Mouse (Mus musculus) ES-Bruce4 (cell line): ENCODE results near the gene Ak8. TPM values are rescaled to one million over a fixed set of nuclear protein-coding genes. Genes with fewer than 3 reads are reported as not detected.

ENCODE experiments used
- H3K27ac ChIP-seq: 2 replicates; pipeline ENCODE4 v1.5.1; 2012; ENCODE audit warnings: low read length, inconsistent platforms; ENCODE audit not compliant: insufficient read depth
- H3K27me3 ChIP-seq: 2 replicates; pipeline ENCODE4 v1.6.1; 2012; ENCODE audit warnings: mild to moderate bottlenecking, low read length, inconsistent platforms; ENCODE audit not compliant: control insufficient read depth, poor library complexity, insufficient read depth, severe bottlenecking
- H3K36me3 ChIP-seq: 2 replicates; pipeline ENCODE4 v1.6.1; 2012; ENCODE audit warnings: inconsistent platforms, mild to moderate bottlenecking, low read length, moderate library complexity; ENCODE audit not compliant: control insufficient read depth, poor library complexity, insufficient read depth, severe bottlenecking
- H3K4me1 ChIP-seq: one replicate; pipeline ENCODE4 v1.8.1; 2011; ENCODE audit warnings: low read length; ENCODE audit not compliant: control insufficient read depth, insufficient read depth
- H3K4me3 ChIP-seq: 2 replicates; pipeline ENCODE4 v1.5.1; 2011; ENCODE audit warnings: low read depth, mild to moderate bottlenecking, low read length
- H3K9ac ChIP-seq: 2 replicates; pipeline ENCODE4 v1.6.1; 2012; ENCODE audit warnings: low read depth, mild to moderate bottlenecking, inconsistent platforms; ENCODE audit not compliant: poor library complexity, severe bottlenecking
- H3K9me3 ChIP-seq: replicated peaks from 2 replicates; pipeline ENCODE4 v1.6.1; 2012; ENCODE audit warnings: mild to moderate bottlenecking, low read length, inconsistent platforms; ENCODE audit not compliant: control insufficient read depth, poor library complexity, insufficient read depth, severe bottlenecking
- CTCF ChIP-seq: IDR thresholded peaks from one replicate; pipeline ENCODE4 v1.8.1; 2011; ENCODE audit warnings: low read depth, low read length
- EP300 ChIP-seq: IDR thresholded peaks from 2 replicates; pipeline ENCODE4 v1.6.1; 2011; ENCODE audit warnings: low read depth, low read length; ENCODE audit not compliant: insufficient read depth
- POLR2A ChIP-seq: IDR thresholded peaks from one replicate; pipeline ENCODE4 v1.8.1; 2011; ENCODE audit warnings: low read length; ENCODE audit not compliant: insufficient read depth
- polyA plus RNA-seq: library from polyadenylated mRNA; stranded (reverse); fragments of >200 nt; gene quantifications from 2 replicates; pipeline ENCODE4 v1.2.4, GENCODE M21; 2011; ENCODE audit warnings: low read depth; ENCODE audit not compliant: missing spikeins, insufficient read depth, insufficient read length

The Ak8 gene
- polyA plus RNA-seq, 1 experiment: 3.3 TPM

DNA sequence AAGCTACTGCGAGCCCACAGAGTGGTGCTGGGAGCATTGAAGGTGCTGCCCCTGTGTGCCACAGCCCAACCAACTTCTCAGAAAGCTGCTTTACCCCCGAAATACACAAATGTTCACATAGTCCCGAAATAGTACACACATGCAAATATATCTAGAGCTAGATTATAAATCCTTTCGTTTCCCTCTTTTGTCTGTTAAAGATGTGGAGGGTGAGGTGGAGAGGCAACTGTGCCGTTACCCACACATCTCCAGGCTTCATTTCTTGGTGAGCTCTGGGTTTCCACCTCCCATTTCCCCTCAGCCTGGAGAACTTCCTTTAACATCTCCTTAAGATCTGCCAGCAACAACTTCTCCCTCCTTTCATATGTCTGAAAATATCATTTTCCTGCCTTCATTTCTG, 40.2 kb downstream of the Ak8 start:
- no peak overlapping the region for H3K27ac ChIP-seq
- no peaks in the 10 kb centered on the region for H3K36me3 ChIP-seq
- H3K4me1 ChIP-seq: no peaks in the 10 kb centered on the region
- no peaks in the 10 kb centered on the region for H3K9me3 ChIP-seq
- H3K9ac ChIP-seq: no peak overlapping the region
- no peak overlapping the region for H3K4me3 ChIP-seq
- TF ChIP-seq EP300 (no peak), POLR2A (no peak), CTCF (no peak)
- no peaks in the 10 kb centered on the region for H3K27me3 ChIP-seq

- TF ChIP-seq POLR2A: no peak
- Histone ChIP-seq H3K4me1 (no peaks in the 10 kb centered on the region), H3K4me3 (no peak overlapping the region), H3K27me3 (no peaks in the 10 kb centered on the region), H3K9ac (no peak overlapping the region), H3K9me3 (no peaks in the 10 kb centered on the region), H3K36me3 (no peaks in the 10 kb centered on the region), H3K27ac (no peak overlapping the region)
Observed at GRCm38 (mm10) chr2:28742701-28743100, 42.7 kb downstream of the Ak8 start.

GRCm38 (mm10) chr2:28746682-28747332, 46.8 kb downstream of the Ak8 start:
- Histone ChIP-seq H3K27ac (no peak overlapping the region), H3K9ac (no peak overlapping the region), H3K27me3 (no peaks in the 10 kb centered on the region), H3K36me3 (no peaks in the 10 kb centered on the region), H3K4me3 (no peak overlapping the region), H3K9me3 (no peaks in the 10 kb centered on the region), H3K4me1 (no peaks in the 10 kb centered on the region)
- no peak for TF ChIP-seq POLR2A

GRCm38 (mm10) chr2:28747705-28748104, 47.7 kb downstream of the Ak8 start:
- Histone ChIP-seq H3K4me1 (no peaks in the 10 kb centered on the region), H3K9me3 (no peaks in the 10 kb centered on the region), H3K4me3 (no peak overlapping the region), H3K27ac (no peak overlapping the region), H3K36me3 (no peaks in the 10 kb centered on the region), H3K9ac (no peak overlapping the region), H3K27me3 (no peaks in the 10 kb centered on the region)
- TF ChIP-seq CTCF (no peak), POLR2A (no peak), EP300 (no peak)

DNA sequence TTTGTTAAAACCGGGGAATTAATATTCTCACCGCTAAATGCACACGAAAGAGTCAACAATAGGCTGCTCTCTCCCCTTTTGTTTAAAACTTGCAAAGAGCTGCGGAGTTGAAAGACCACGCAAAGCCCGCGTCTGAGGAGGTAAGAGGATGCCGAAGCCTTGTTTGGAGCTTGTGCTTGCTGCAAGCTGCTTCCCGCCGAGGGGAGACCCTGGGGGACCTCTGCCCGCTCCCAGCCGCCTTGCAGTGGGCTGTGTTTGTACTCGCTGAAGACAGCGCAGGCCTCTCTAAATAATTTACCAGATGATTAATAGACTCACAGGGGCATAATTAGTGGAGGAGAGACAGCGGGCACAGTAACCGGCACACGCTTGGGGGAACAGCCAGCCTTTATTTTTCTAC, 51.2 kb downstream of the Ak8 start:
- TF ChIP-seq POLR2A (no peak), CTCF (no peak), EP300 (no peak)
- Histone ChIP-seq H3K9ac (0 out of 2 replicates have a peak overlapping the region, but pooled peaks have one; percentile 15), H3K36me3 (no peaks in the 10 kb centered on the region), H3K4me1 (no peaks in the 10 kb centered on the region), H3K4me3 (no peak overlapping the region; the same call in 1 of the 2 replicates), H3K27me3 (no peaks in the 10 kb centered on the region), H3K9me3 (no peaks in the 10 kb centered on the region), H3K27ac (no peak overlapping the region)

DNA sequence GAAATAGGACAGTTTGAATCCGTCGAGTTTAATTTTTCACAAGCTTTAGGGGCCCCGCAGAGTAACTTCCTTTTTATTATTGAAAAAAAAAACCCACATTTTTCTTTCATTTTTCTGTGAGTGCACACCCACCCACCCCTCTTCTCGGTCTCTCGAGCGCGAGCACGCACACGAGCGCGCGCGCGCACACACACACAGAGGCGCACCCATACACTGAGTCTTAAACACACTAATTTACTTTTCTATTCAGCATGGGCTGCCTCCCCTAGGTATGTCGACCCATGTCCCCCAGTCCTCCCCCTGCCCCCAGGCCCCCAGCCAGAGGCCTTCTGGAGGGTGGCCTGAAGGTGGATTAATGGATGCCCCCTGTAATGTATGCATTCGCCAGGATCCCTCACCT, 51.7 kb downstream of the Ak8 start:
- no peaks in the 10 kb centered on the region for H3K27me3 ChIP-seq
- H3K4me3 ChIP-seq: no peak overlapping the region; the same call in 1 of the 2 replicates
- 0 out of 2 replicates have a peak overlapping the region, but pooled peaks have one; percentile 15 for H3K9ac ChIP-seq
- TF ChIP-seq EP300: no peak
- no peak for TF ChIP-seq POLR2A
- no peak for TF ChIP-seq CTCF
- H3K27ac ChIP-seq: no peak overlapping the region
- H3K9me3 ChIP-seq: no peaks in the 10 kb centered on the region
- no peaks in the 10 kb centered on the region for H3K4me1 ChIP-seq
- H3K36me3 ChIP-seq: no peaks in the 10 kb centered on the region
